Mouse (Mus musculus) olfactory bulb, adult 2 months (tissue): ENCODE results near the gene Anks3. TPM values are rescaled to one million over a fixed set of nuclear protein-coding genes. Genes with fewer than 3 reads are reported as not detected.

ENCODE experiments used
- H3K27ac ChIP-seq: fragments of 200-500 bp; 2 replicates; pipeline ENCODE4 v1.5.1; 2012; ENCODE audit warnings: low read depth, low read length; ENCODE audit not compliant: insufficient read depth
- H3K4me1 ChIP-seq: fragments of 200-500 bp; 2 replicates; pipeline ENCODE4 v1.6.1; 2012; ENCODE audit warnings: low read length; ENCODE audit not compliant: control insufficient read depth, insufficient read depth
- H3K4me3 ChIP-seq: fragments of 200-500 bp; 2 replicates; pipeline ENCODE4 v1.5.1; 2012; ENCODE audit warnings: mild to moderate bottlenecking, low read depth, low read length, moderate library complexity; ENCODE audit not compliant: insufficient read depth
- CTCF ChIP-seq: fragments of 200-500 bp; IDR thresholded peaks from 2 replicates; pipeline ENCODE4 v1.5.1; 2012; ENCODE audit warnings: low read depth, mild to moderate bottlenecking, low read length, moderate library complexity; ENCODE audit not compliant: insufficient read depth
- POLR2A ChIP-seq: fragments of 200-500 bp; IDR thresholded peaks from 2 replicates; pipeline ENCODE4 v1.6.1; 2012; ENCODE audit warnings: mild to moderate bottlenecking, low read depth, low read length, moderate library complexity; ENCODE audit not compliant: insufficient read depth
- WGBS: fragments of 180-500 bp; shearing (Covaris S2); methylation state at CpG from one replicate; pipeline ENCODE4 v1.1.7; 2018; 5-methylcytosine and 5-hydroxymethylcytosine counted together
- polyA plus RNA-seq: library from polyadenylated mRNA; stranded (reverse); fragments of >200 nt; gene quantifications from 2 replicates; pipeline ENCODE4 v1.2.4, GENCODE M21; 2012; ENCODE audit warnings: low replicate concordance; ENCODE audit not compliant: missing spikeins, insufficient read depth, insufficient read length

The Anks3 gene
- polyA plus RNA-seq, 1 experiment, result not detected

DNA sequence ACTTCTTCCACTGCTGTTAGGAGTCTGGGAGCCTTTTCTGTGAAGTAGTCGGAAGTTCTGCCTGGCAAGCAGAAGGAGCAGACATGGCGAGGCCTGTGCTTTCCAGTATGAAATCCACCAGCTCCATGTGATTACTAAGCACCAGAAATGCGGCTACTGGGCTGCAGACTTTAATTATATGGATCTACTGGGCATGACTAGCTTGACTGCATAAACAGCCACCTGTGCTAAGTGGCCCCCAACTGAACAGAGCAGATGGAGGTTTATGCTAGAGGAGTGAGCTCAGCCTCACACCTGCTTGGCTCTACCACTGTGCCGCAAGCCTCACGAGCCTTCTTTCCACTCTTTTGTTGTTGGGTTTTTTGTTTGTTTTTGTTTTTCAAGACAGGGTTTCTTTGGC lies 10.5 kb upstream of the Anks3 start:
- Histone ChIP-seq H3K4me3 (no peak overlapping the region), H3K4me1 (peaks cover 16% of the 10 kb centered on the region), H3K27ac (no peak overlapping the region)
- no peak for TF ChIP-seq POLR2A
- no peak for TF ChIP-seq CTCF
- 77% methylated on average over 5 of the region's 5 CpGs for WGBS

DNA sequence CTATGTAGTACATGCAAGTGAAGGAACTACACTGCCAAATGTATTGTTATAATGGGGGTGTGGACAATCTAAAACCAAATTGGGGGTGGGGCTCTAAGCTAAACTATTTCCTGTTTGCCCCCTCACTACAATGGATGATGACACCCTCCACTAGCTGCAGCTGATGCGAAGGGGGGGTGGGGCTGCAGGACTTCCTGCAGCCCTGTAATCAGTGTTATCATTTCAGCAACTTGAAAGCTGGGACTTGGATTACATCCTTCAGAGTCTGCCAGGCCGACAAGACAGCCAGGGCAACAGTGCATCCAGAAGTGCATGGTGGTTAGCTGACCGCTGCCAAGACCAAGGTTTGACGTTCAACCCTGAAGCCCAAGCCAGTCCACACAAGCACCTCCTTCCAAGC lies 7.6 kb upstream of the Anks3 start:
- 79% methylated on average over 4 of the region's 4 CpGs for WGBS
- TF ChIP-seq CTCF (no peak), POLR2A (no peak)
- Histone ChIP-seq H3K27ac (no peak overlapping the region), H3K4me3 (no peak overlapping the region), H3K4me1 (peaks cover 3% of the 10 kb centered on the region; the same call in 1 of the 2 replicates)

DNA sequence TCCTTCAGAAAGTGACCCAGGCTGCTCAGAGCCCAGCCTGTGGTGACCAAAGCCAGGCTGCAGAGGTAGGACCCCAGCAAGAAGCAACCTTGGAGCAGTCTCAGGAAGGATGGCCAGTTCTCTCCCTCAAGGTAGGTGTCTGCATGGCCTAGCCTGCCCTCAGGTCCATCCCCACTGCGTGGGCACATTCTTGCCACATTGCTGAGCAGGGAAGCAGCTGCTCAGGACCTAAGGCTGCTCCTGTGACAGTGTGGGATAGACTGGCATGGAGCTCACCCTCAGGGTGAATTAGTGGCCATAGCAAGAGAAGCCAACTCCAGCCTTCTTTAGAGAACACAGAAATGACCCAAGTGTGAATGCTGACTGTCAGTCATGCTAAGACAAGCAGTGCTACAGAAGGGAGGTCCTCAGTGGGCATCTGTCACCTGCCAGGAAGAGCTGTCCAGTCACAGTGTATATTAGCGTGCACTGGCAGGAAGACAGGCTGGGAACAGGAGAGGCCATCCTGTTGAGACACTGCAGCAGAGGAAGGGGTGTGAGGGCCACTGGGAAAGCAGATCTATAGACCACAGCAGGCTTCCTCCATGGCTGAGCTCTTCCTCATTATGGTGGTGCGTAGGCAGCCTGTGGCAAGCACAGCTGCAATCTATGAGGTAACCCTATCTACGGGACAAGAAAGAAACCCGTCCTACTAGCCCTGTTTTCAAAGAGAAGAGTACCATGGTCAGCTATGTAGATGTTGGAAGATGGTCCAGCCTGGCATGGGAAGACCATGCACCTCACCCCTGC lies 5.2 kb upstream of the Anks3 start:
- Histone ChIP-seq H3K27ac (no peak overlapping the region), H3K4me1 (peaks cover 6% of the 10 kb centered on the region), H3K4me3 (no peak overlapping the region)
- TF ChIP-seq CTCF, result no peak
- TF ChIP-seq POLR2A, result no peak
- 87% methylated on average over 5 of the region's 5 CpGs for WGBS

DNA sequence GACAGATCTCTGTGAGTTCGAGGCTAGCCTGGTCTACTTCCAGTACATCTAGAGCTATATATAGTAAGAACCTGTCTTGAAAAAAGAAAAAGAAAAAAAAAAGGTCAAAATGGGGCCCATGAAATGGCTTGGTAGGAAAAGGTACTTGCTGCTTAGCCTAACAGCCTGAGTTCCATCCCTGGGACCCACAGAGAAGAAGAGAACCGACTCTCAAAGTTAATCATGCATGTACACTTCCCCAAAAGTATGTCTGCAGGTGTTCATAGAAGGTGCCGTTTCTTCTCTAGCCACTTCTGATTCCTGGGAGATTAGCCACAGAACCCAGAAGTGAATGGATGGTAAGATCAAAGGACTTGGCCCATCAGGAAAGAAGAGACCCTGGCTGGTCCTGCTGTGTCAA lies 4.4 kb upstream of the Anks3 start:
- 74% methylated on average over 3 of the region's 3 CpGs for WGBS
- Histone ChIP-seq H3K4me1 (peaks cover 6% of the 10 kb centered on the region), H3K4me3 (no peak overlapping the region), H3K27ac (no peak overlapping the region)
- TF ChIP-seq CTCF, result no peak
- TF ChIP-seq POLR2A, result no peak

DNA sequence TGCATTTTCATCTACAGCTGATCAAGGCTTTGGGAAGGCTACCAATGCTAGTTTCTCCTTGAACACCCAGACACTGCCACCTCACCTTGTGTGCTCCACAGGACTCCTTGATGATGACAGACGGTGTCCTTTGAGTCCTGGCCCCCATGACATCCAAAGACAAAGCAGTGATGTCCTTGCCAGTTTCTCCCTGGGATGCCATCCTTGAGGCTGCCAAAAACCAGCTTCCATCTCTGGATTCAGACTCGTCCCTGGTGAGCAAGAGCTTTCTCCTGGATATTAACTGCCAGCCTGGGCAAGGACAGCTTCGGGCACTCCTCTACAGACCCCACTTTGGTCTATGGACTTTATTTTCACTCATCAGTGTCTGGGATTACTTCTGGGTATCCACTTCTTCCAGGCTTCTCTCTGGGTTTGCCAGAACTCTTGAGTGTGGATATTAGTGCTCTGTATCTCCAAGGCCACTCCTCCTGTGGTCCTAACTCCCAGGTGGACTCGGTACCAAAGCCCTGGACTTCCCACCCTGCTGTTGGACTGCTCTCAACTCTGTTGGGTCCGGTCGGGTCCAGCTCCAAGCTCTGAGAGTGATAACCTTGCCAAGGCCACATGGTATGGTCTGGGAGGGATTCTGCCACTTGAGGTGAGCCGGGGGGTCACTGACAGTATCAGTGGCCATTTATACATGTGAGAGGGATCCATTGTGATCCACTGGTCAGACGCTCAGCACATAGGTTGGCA lies 1.6 kb upstream of the Anks3 start:
- TF ChIP-seq CTCF (no peak), POLR2A (no peak)
- Histone ChIP-seq H3K27ac (no peak overlapping the region), H3K4me3 (no peak overlapping the region)

DNA sequence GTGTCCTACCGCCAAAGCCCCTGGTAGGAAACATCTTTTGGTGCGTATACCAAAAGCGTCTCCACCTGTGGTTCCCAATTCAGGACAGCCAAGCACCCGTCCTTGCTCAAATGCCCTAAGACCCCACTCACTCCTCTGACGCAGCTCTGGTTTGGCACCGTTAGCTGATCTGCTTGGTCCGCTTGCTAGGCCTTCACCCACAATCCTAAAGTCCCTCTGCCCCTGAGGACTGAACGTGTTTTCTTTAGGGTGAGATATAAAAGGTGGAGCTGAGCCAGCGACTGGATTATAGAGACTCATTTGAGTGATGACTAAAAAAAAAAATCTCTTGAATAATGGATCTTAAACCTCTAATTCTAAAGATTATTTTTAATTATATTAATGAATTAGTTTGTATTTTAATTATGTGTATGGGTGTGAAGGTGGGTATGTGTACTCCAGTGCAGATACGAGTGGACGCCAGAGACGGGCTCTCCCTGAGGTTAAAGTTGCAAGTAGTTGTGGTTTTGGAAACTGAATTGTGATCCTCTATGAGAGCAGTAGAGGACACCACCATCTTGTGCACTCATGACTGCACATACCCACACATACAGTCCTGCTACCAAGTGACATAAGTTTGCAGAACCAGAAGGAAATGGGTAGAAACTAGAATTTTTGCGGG lies 856 bp upstream of the Anks3 start:
- TF ChIP-seq POLR2A, result no peak
- no peak for TF ChIP-seq CTCF
- Histone ChIP-seq H3K4me3 (peak overlapping the region; percentile 87), H3K27ac (peak overlapping the region; percentile 74), H3K4me1 (peaks cover 10% of the 10 kb centered on the region)
- 16% methylated on average over 13 of the region's 13 CpGs for WGBS

More for the DNA sequence above, 1.6 kb upstream of the Anks3 start:
- peaks cover 10% of the 10 kb centered on the region for H3K4me1 ChIP-seq
- WGBS, result 92% methylated on average over 8 of the region's 8 CpGs

DNA sequence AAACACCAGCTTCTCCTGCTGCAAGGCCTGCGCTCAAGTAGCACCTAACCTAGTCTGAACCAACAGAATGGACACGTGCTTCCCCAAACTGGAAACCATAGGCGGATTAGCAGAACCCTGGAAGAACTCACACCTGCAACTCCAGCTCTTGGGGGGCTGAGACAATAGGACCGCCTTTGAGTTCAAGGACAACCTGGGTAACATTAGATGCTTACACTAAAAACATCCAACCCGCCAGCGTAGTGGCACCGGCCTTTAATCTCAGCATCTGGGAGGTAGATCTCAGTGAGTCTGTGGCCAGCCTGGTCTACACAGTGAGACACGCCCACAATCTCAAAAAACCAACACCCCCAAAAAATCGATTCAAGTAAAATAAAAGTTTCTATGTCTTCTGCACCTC lies 659 bp downstream of the Anks3 start:
- TF ChIP-seq POLR2A, result no peak
- no peak for TF ChIP-seq CTCF
- peaks cover 10% of the 10 kb centered on the region for H3K4me1 ChIP-seq
- H3K27ac ChIP-seq, result no peak overlapping the region
- 36% methylated on average over 9 of the region's 9 CpGs for WGBS
- peak overlapping the region; percentile 87 for H3K4me3 ChIP-seq

DNA sequence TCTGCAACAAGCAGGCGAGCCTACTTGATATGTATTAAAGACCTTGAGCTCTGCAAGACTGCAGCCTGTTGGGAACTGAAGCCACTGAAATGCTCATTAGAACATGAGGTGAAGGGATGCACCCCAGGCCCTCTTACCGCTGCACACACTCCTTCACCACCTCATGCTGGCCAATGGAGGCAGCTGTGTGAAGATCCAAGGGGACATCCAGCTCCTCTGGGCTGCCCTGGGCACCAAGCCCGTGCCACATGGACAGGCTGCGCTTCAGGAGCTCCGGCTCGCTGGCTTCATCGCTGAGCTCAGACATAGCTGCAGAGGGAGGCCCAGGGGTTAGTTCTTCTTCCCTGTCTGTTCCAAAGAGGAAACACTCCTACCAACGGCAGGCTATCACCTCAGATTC lies 3.7 kb downstream of the Anks3 start:
- peaks cover 18% of the 10 kb centered on the region for H3K4me1 ChIP-seq
- WGBS, result 76% methylated on average over 8 of the region's 8 CpGs
- H3K4me3 ChIP-seq, result no peak overlapping the region
- TF ChIP-seq POLR2A, result no peak
- no peak for TF ChIP-seq CTCF
- H3K27ac ChIP-seq, result no peak overlapping the region

DNA sequence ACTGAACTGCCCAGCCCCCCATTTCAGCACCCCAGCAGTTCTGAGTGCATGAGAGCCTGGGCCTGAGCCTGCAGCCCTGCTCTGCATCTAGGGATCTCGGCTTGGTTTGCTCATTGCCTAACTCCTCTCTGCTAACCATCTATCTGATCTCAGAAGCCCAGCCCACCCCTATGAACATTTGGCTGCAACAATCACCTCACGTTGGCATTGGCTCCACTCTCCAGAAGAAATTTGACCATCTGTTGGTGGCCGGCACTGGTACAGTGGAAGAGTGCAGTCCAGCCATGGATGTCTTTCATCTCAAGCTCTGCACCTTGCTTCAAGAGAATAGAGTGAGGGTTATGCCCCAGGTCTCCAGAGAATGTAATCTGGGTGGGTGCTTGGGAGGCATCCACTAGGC lies 6.6 kb downstream of the Anks3 start:
- TF ChIP-seq CTCF (no peak), POLR2A (no peak)
- H3K4me1 ChIP-seq, result peaks cover 11% of the 10 kb centered on the region
- 75% methylated on average over 3 of the region's 3 CpGs for whole genome bisulfite sequencing
- H3K4me3 ChIP-seq, result no peak overlapping the region
- H3K27ac ChIP-seq, result no peak overlapping the region
